Mouse (Mus musculus) midbrain, embryonic 11.5 days (tissue): ENCODE results near the gene Csnk2a2. TPM values are rescaled to one million over a fixed set of nuclear protein-coding genes. Genes with fewer than 3 reads are reported as not detected.

Experiments used
- ATAC-seq: fragments of 200-750 bp; cut with Nextera tagmentation; 2 replicates; pipeline ENCODE4 v1.8.0; 2017; ENCODE audit warnings: moderate TSS enrichment, moderate library complexity; ENCODE audit not compliant: low FRiP score
- DNase-seq: peaks from one replicate; pipeline ENCODE4 v3.0.0; 2015; ENCODE audit warnings: low spot score; ENCODE audit errors: missing footprints
- H3K27ac ChIP-seq: fragments of 300-500 bp; sonication (generic); 2 replicates; pipeline ENCODE4 v1.5.1; 2014; ENCODE audit warnings: low read depth, low read length
- H3K27me3 ChIP-seq: fragments of 300-500 bp; sonication (generic); 2 replicates; pipeline ENCODE4 v1.6.1; 2014; ENCODE audit warnings: mild to moderate bottlenecking, low read length, moderate library complexity, mixed read lengths; ENCODE audit not compliant: control insufficient read depth, insufficient read depth
- H3K36me3 ChIP-seq: fragments of 300-500 bp; sonication (generic); 2 replicates; pipeline ENCODE4 v1.6.1; 2014; ENCODE audit warnings: mild to moderate bottlenecking, low read length, moderate library complexity, mixed read lengths; ENCODE audit not compliant: control insufficient read depth, insufficient read depth
- H3K4me1 ChIP-seq: fragments of 300-500 bp; sonication (generic); 2 replicates; pipeline ENCODE4 v1.6.1; 2014; ENCODE audit warnings: low read length; ENCODE audit not compliant: control insufficient read depth, insufficient read depth
- H3K4me2 ChIP-seq: fragments of 300-500 bp; sonication (generic); 2 replicates; pipeline ENCODE4 v1.6.1; 2014; ENCODE audit warnings: mild to moderate bottlenecking, moderate library complexity
- H3K4me3 ChIP-seq: fragments of 300-500 bp; sonication (generic); 2 replicates; pipeline ENCODE4 v1.5.1; 2014; ENCODE audit warnings: low read depth, low read length
- H3K9ac ChIP-seq: fragments of 300-500 bp; sonication (generic); 2 replicates; pipeline ENCODE4 v1.6.1; 2014; ENCODE audit warnings: low read length
- H3K9me3 ChIP-seq: fragments of 300-500 bp; sonication (generic); 2 replicates; pipeline ENCODE4 v1.6.1; 2016; ENCODE audit warnings: low read length; ENCODE audit not compliant: control insufficient read depth
- WGBS: fragments of 180-500 bp; shearing (Covaris S2); extraction: QIAGEN DNeasy Blood & Tissue Kit; methylation state at CpG from one replicate; pipeline ENCODE4 v1.1.7; 2014; 5-methylcytosine and 5-hydroxymethylcytosine counted together
- polyA plus RNA-seq: library from polyadenylated mRNA; unstranded; fragments of >200 nt; fragmentation: Nextera tagmentation; extraction: Ambion mirVana; gene quantifications from 2 replicates; pipeline ENCODE4 v1.2.1, GENCODE M21; 2014

The Csnk2a2 gene
- polyA plus RNA-seq, 1 experiment from 2014 or later = 14.7 TPM

GRCm38 (mm10) chr8:95411309-95411972, 78.4 kb downstream of the Csnk2a2 start:
- no peaks in the 10 kb centered on the region for H3K27me3 ChIP-seq
- no peaks in the 10 kb centered on the region; the same call in 1 of the 2 replicates for H3K9me3 ChIP-seq
- H3K4me1 ChIP-seq = no peaks in the 10 kb centered on the region
- H3K27ac ChIP-seq = no peak overlapping the region
- ATAC-seq = no peak
- H3K36me3 ChIP-seq = no peaks in the 10 kb centered on the region
- WGBS = 65% methylated on average over 10 of the region's 10 CpGs
- peak; percentile 71 for DNase-seq
- no peak overlapping the region for H3K4me3 ChIP-seq
- H3K4me2 ChIP-seq = no peak overlapping the region
- H3K9ac ChIP-seq = no peak overlapping the region

- DNase-seq (no peak), ATAC-seq (no peak)
- Histone ChIP-seq H3K4me2 (no peak overlapping the region), H3K4me3 (no peak overlapping the region), H3K36me3 (no peaks in the 10 kb centered on the region), H3K4me1 (no peaks in the 10 kb centered on the region), H3K9me3 (no peaks in the 10 kb centered on the region; the same call in 1 of the 2 replicates), H3K27me3 (no peaks in the 10 kb centered on the region), H3K9ac (no peak overlapping the region), H3K27ac (no peak overlapping the region)
- WGBS = 82% methylated on average over 5 of the region's 5 CpGs
These were observed 80.3 kb downstream of the Csnk2a2 start for GRCm38 (mm10) chr8:95409518-95409917.

GRCm38 (mm10) chr8:95401091-95401490, 88.7 kb downstream of the Csnk2a2 start:
- Histone ChIP-seq H3K9ac (no peak overlapping the region), H3K4me1 (0 out of 2 replicates have a peak, but pooled peaks cover 2% of the 10 kb centered on the region), H3K36me3 (no peaks in the 10 kb centered on the region), H3K9me3 (no peaks in the 10 kb centered on the region), H3K27ac (no peak overlapping the region), H3K4me2 (no peak overlapping the region), H3K27me3 (no peaks in the 10 kb centered on the region), H3K4me3 (no peak overlapping the region)
- WGBS = 79% methylated on average over 7 of the region's 7 CpGs
- DNase-seq = no peak
- no peak for ATAC-seq

- Histone ChIP-seq H3K27me3 (no peaks in the 10 kb centered on the region), H3K27ac (no peak overlapping the region), H3K9me3 (no peaks in the 10 kb centered on the region), H3K4me1 (peaks cover 7% of the 10 kb centered on the region; the same call in 1 of the 2 replicates), H3K4me3 (no peak overlapping the region), H3K9ac (no peak overlapping the region), H3K36me3 (no peaks in the 10 kb centered on the region), H3K4me2 (no peak overlapping the region)
- WGBS = 84% methylated on average over 9 of the region's 9 CpGs
- ATAC-seq (no peak), DNase-seq (peak; percentile 60)
These were observed 90.7 kb downstream of the Csnk2a2 start for GRCm38 (mm10) chr8:95399131-95399530.

GRCm38 (mm10) chr8:95397201-95397600, 92.6 kb downstream of the Csnk2a2 start:
- H3K4me2 ChIP-seq = no peak overlapping the region
- H3K27ac ChIP-seq = no peak overlapping the region
- peak; percentile 74 for DNase-seq
- WGBS = 74% methylated on average over 5 of the region's 5 CpGs
- no peak for ATAC-seq
- no peak overlapping the region for H3K9ac ChIP-seq
- H3K4me1 ChIP-seq = peaks cover 7% of the 10 kb centered on the region; the same call in 1 of the 2 replicates
- H3K36me3 ChIP-seq = no peaks in the 10 kb centered on the region
- H3K27me3 ChIP-seq = no peaks in the 10 kb centered on the region
- H3K4me3 ChIP-seq = no peak overlapping the region
- H3K9me3 ChIP-seq = no peaks in the 10 kb centered on the region

GRCm38 (mm10) chr8:95396752-95397151, 93.1 kb downstream of the Csnk2a2 start:
- Histone ChIP-seq H3K27ac (no peak overlapping the region), H3K27me3 (no peaks in the 10 kb centered on the region), H3K4me3 (no peak overlapping the region), H3K4me1 (peaks cover 7% of the 10 kb centered on the region; the same call in 1 of the 2 replicates), H3K9ac (no peak overlapping the region), H3K9me3 (no peaks in the 10 kb centered on the region), H3K36me3 (no peaks in the 10 kb centered on the region), H3K4me2 (no peak overlapping the region)
- ATAC-seq (no peak), DNase-seq (peak; percentile 60)
- WGBS = 73% methylated on average over 11 of the region's 11 CpGs

Other genes with a start within 250 kb of the Csnk2a2 start
- gene Cngb1, start 183.5 kb downstream of the Csnk2a2 start, polyA plus RNA-seq = 0.04 TPM in 1 of 2 replicates, not detected in the other
- gene Tepp, start 179.5 kb downstream of the Csnk2a2 start, polyA plus RNA-seq = 0.29 TPM in 1 of 2 replicates, not detected in the other
- 8.3 and 8.6 TPM in 2 replicates for gene Zfp319, start 158.1 kb downstream of the Csnk2a2 start, polyA plus RNA-seq
- gene Usb1, start 157.8 kb downstream of the Csnk2a2 start, polyA plus RNA-seq = 33.3 and 37.6 TPM in 2 replicates
- 11.7 and 13.5 TPM in 2 replicates for gene Mmp15, start 137.8 kb downstream of the Csnk2a2 start, polyA plus RNA-seq
- 139 and 142 TPM in 2 replicates for gene Cfap20, start 55.2 kb downstream of the Csnk2a2 start, polyA plus RNA-seq
- not detected in 2 replicates for gene Ccdc113, start 44.0 kb upstream of the Csnk2a2 start, polyA plus RNA-seq
- not detected in 2 replicates for gene Prss54, start 86.3 kb upstream of the Csnk2a2 start, polyA plus RNA-seq
- gene Gins3, start 143.4 kb upstream of the Csnk2a2 start, polyA plus RNA-seq = 26.3 and 28.6 TPM in 2 replicates
- 45.5 and 46.7 TPM in 2 replicates for gene Ndrg4, start 186.9 kb upstream of the Csnk2a2 start, polyA plus RNA-seq
- gene Setd6, start 225.8 kb upstream of the Csnk2a2 start, polyA plus RNA-seq = 20.8 and 24.2 TPM in 2 replicates